Mouse (Mus musculus) cerebellum, adult 2 months (tissue): ENCODE data around the gene Il9r.

Experiments
- CTCF ChIP-seq: fragments of 200-500 bp; IDR thresholded peaks from 2 replicates; pipeline ENCODE4 v1.5.1; 2011; ENCODE audit warnings: low read depth, mild to moderate bottlenecking, control low read depth, low read length, moderate library complexity, borderline replicate concordance; ENCODE audit not compliant: insufficient read depth
- POLR2A ChIP-seq: fragments of 200-500 bp; IDR thresholded peaks from 2 replicates; pipeline ENCODE4 v1.6.1; 2011; ENCODE audit warnings: low read length, control low read depth, borderline replicate concordance; ENCODE audit not compliant: insufficient read depth

DNA sequence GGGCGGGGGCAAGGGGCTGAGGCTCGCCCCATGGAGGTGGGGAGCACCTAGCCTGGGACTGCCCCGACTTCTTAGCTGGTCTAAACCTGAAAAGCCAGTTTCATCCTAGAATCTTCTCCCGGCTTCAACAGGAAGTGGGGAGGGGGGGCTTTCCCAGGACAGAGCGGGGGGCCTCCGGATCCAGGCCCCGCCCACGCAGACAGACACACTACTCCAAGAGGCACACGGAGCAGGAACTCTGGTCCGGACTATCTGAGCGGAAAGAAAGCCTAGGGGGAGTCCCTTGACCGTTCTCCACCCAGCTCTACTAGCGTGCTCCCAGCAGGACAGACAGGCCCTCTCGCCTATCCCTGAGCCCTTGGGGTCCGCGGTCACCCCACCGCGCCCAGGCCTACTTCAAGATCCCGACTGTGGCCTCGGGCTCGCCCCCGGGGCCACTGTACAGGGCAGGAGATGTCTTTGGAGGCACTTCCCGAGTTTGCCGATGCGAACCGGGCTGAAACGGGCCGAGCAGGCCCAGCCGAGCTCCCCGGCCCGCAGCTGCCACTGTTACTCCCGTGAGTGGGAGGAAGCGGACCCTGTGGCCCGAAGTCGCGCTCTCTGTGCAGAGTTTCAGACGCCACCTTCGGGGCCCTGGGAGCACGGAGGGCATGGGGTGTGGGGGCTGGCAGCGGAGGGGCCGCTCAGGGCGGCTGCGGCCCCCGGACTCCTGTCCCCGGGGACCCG lies 21.3 kb upstream of the Il9r start:
- no peak for TF ChIP-seq POLR2A
- TF ChIP-seq CTCF, result no peak
